Mouse (Mus musculus) limb, embryonic 14.5 days (tissue): ENCODE measurements around the gene Gpr62. TPM values are rescaled to one million over a fixed set of nuclear protein-coding genes. Genes with fewer than 3 reads are reported as not detected.

Experiments
- ATAC-seq: fragments of 200-750 bp; cut with Nextera tagmentation; 2 replicates; pipeline ENCODE4 v1.8.0; 2017; ENCODE audit warnings: low read depth, moderate number of reproducible peaks, moderate TSS enrichment; ENCODE audit not compliant: low FRiP score
- DNase-seq: peaks from one replicate; pipeline ENCODE4 v3.0.0-alpha.2; 2015; ENCODE audit warnings: low spot score
- H3K27ac ChIP-seq: fragments of 300-500 bp; sonication (generic); replicated peaks from 2 replicates; pipeline ENCODE4 v1.5.1; 2014; ENCODE audit warnings: low read depth, mild to moderate bottlenecking, low read length, moderate library complexity, mixed read lengths
- H3K27me3 ChIP-seq: fragments of 300-500 bp; sonication (generic); 2 replicates; pipeline ENCODE4 v1.6.1; 2014; ENCODE audit warnings: low read length, mixed read lengths; ENCODE audit not compliant: control insufficient read depth, insufficient read depth
- H3K36me3 ChIP-seq: fragments of 300-500 bp; sonication (generic); 2 replicates; pipeline ENCODE4 v1.6.1; 2014; ENCODE audit warnings: mild to moderate bottlenecking, low read length, moderate library complexity, mixed read lengths; ENCODE audit not compliant: control insufficient read depth, insufficient read depth
- H3K4me1 ChIP-seq: fragments of 300-500 bp; sonication (generic); 2 replicates; pipeline ENCODE4 v1.6.1; 2014; ENCODE audit warnings: antibody characterized with exemption, low read length, mixed read lengths; ENCODE audit not compliant: control insufficient read depth, insufficient read depth
- H3K4me2 ChIP-seq: fragments of 300-500 bp; sonication (generic); replicated peaks from 2 replicates; pipeline ENCODE4 v1.6.1; 2014; ENCODE audit warnings: low read depth, mild to moderate bottlenecking, low read length, moderate library complexity; ENCODE audit not compliant: severe bottlenecking
- H3K4me3 ChIP-seq: fragments of 300-500 bp; sonication (generic); replicated peaks from 2 replicates; pipeline ENCODE4 v1.5.1; 2014; ENCODE audit warnings: low read length
- H3K9ac ChIP-seq: fragments of 300-500 bp; sonication (generic); 2 replicates; pipeline ENCODE4 v1.6.1; 2014; ENCODE audit warnings: mild to moderate bottlenecking, low read depth, low read length, moderate library complexity; ENCODE audit not compliant: severe bottlenecking
- H3K9me3 ChIP-seq: fragments of 300-500 bp; sonication (generic); 2 replicates; pipeline ENCODE4 v1.6.1; 2016; ENCODE audit warnings: low read length; ENCODE audit not compliant: control insufficient read depth
- POLR2A ChIP-seq: fragments of 200-500 bp; IDR thresholded peaks from 2 replicates; pipeline ENCODE4 v1.8.0; 2012; ENCODE audit warnings: inconsistent platforms, mild to moderate bottlenecking, moderate library complexity, borderline replicate concordance; ENCODE audit not compliant: insufficient read depth, insufficient read length; ENCODE audit errors: extremely low read depth
- WGBS: fragments of 180-500 bp; shearing (Covaris S2); extraction: QIAGEN DNeasy Blood & Tissue Kit; methylation state at CpG from one replicate; pipeline ENCODE4 v1.1.7; 2014; 5-methylcytosine and 5-hydroxymethylcytosine counted together
- polyA plus RNA-seq, 2 experiments: library from polyadenylated mRNA; depleted of rRNA in 1 of 2; stranded (reverse) in 1 of 2; unstranded in 1 of 2; fragments of >200 nt; fragmentation: Nextera tagmentation in 1 of 2; extraction: Ambion mirVana in 1 of 2; gene quantifications; 2 replicates each; pipeline versions ENCODE4 v1.2.1 to v1.2.3; 2012 to 2014

Gene Gpr62
- polyA plus RNA-seq, 2 experiments: 0.47 to 0.58 TPM

- no peaks in the 10 kb centered on the region for H3K9me3 ChIP-seq
- no peak overlapping the region for H3K9ac ChIP-seq
- TF ChIP-seq POLR2A: no peak
- peaks cover under 1% of the 10 kb centered on the region; the same call in 1 of the 2 replicates for H3K4me1 ChIP-seq
- H3K4me2 ChIP-seq: no peak overlapping the region
- DNase-seq (no peak), ATAC-seq (no peak)
- peaks cover 53% of the 10 kb centered on the region for H3K36me3 ChIP-seq
- 93% methylated on average over 10 of the region's 10 CpGs for WGBS
- H3K4me3 ChIP-seq: no peak overlapping the region
- no peak overlapping the region for H3K27ac ChIP-seq
- no peaks in the 10 kb centered on the region for H3K27me3 ChIP-seq
Observed at GRCm38 (mm10) chr9:106483136-106483535, 17.4 kb upstream of the Gpr62 start.

DNA sequence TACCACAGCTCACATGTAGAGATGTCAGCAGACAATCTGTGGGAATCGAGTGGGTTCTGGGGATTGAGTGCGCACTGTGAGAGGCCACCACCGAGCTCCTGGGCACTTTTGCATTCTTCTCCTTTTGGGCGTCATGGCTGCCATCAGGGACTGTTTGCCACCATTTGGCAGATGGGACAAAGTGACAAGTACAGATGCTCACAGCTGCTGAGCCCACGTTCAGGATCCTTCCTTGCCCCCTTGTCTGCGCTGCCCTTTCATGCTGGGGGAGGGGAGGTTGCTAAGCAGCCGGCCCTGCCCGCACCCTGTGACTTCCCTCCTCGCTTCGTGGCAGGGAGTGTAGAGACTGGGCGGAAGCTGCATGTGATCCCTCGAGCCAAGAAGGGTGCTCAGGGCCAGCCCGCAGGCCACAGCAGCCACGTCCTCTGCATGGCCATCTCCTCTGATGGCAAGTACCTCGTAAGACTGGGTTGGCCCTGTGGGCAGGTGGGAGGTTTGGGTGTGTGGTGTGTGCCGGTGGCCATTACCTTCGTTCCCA, 16.9 kb upstream of the Gpr62 start:
- DNase-seq (no peak), ATAC-seq (no peak)
- Histone ChIP-seq H3K4me1 (peaks cover 5% of the 10 kb centered on the region), H3K36me3 (peaks cover 53% of the 10 kb centered on the region), H3K27ac (no peak overlapping the region), H3K9me3 (no peaks in the 10 kb centered on the region), H3K4me2 (no peak overlapping the region), H3K27me3 (no peaks in the 10 kb centered on the region), H3K9ac (no peak overlapping the region), H3K4me3 (no peak overlapping the region)
- 91% methylated on average over 17 of the region's 17 CpGs for WGBS
- TF ChIP-seq POLR2A: no peak

DNA sequence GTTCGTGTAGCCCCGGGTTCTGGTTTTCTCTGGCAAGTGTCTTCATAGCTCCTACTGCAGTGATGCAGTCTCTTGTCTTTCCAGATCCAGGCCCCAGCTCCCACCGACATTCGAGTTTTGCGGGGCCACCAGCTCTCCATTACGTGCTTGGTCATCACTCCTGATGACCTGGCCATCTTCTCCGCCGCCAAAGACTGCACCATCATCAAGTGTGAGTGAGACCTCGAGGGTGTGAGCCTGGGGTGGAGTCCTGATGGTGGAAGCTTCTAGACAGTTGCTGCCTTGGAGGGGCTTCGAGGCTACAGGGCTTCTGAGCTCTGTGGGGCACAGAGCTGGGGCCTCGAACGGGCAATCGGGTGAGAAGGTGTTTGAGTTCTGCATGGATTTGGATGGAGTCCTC, 15.9 kb upstream of the Gpr62 start:
- H3K4me2 ChIP-seq: no peak overlapping the region
- no peak for ATAC-seq
- H3K36me3 ChIP-seq: peaks cover 53% of the 10 kb centered on the region
- H3K9me3 ChIP-seq: no peaks in the 10 kb centered on the region
- DNase-seq: no peak
- no peak overlapping the region for H3K27ac ChIP-seq
- no peaks in the 10 kb centered on the region for H3K27me3 ChIP-seq
- 88% methylated on average over 13 of the region's 13 CpGs for WGBS
- H3K9ac ChIP-seq: no peak overlapping the region
- no peak for TF ChIP-seq POLR2A
- H3K4me1 ChIP-seq: peaks cover 6% of the 10 kb centered on the region
- H3K4me3 ChIP-seq: no peak overlapping the region

DNA sequence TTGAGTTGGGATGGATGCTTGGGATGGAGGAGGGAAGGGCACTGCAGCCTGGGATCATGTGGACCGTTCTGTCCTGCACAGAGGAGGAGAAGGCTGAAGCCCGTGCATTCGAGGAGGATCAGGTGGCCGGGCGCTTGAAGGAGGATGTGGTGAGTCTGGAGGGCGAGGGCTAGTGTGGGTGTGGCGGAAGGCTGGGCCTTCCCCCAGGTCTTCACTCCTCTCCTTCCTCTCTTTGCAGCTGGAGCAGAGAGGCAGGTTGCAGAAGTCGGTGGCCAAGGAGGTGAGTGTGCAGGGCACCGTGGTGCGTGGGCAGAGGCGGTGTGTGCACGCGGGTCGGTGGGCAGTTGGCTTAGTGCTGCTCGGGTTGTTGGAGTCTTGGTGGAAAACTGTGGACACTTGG, 15.3 kb upstream of the Gpr62 start:
- WGBS: 95% methylated on average over 15 of the region's 15 CpGs
- H3K9ac ChIP-seq: no peak overlapping the region
- H3K36me3 ChIP-seq: peaks cover 48% of the 10 kb centered on the region
- DNase-seq (no peak), ATAC-seq (no peak)
- no peak for TF ChIP-seq POLR2A
- H3K9me3 ChIP-seq: no peaks in the 10 kb centered on the region
- no peak overlapping the region for H3K4me2 ChIP-seq
- H3K4me1 ChIP-seq: peaks cover 11% of the 10 kb centered on the region
- H3K4me3 ChIP-seq: no peak overlapping the region
- no peaks in the 10 kb centered on the region for H3K27me3 ChIP-seq
- no peak overlapping the region for H3K27ac ChIP-seq

DNA sequence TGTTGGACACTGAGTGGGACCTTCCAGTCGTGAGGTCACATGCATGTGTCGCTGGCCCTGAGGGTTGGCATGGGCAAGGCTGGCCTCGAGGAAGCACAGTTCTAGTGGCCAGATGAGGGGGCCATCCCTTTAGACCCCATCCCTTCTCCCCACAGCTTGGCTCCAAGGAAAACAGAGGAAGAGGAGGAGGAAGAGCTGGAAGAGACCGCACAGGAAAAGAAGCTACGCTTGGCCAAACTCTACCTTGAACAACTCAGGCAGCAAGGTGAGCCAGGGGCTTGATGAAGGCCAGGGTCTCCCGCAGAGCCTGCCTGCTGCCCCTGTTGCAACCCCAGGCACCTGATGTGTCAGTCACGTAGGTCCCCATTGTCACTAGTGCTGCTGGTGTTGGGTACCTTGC, 14.8 kb upstream of the Gpr62 start:
- Histone ChIP-seq H3K27me3 (no peaks in the 10 kb centered on the region), H3K36me3 (peaks cover 45% of the 10 kb centered on the region), H3K9ac (no peak overlapping the region), H3K4me2 (no peak overlapping the region), H3K27ac (no peak overlapping the region), H3K4me1 (peaks cover 11% of the 10 kb centered on the region), H3K4me3 (no peak overlapping the region), H3K9me3 (no peaks in the 10 kb centered on the region)
- no peak for DNase-seq
- ATAC-seq: no peak
- 94% methylated on average over 7 of the region's 7 CpGs for WGBS
- TF ChIP-seq POLR2A: no peak

- 81% methylated on average over 9 of the region's 9 CpGs for WGBS
- no peak for TF ChIP-seq POLR2A
Observed at GRCm38 (mm10) chr9:106478101-106478500, 12.4 kb upstream of the Gpr62 start.

More at GRCm38 (mm10) chr9:106478101-106478500, 12.4 kb upstream of the Gpr62 start:
- no peak for ATAC-seq
- no peak overlapping the region for H3K27ac ChIP-seq
- no peak for DNase-seq
- H3K4me3 ChIP-seq: peak overlapping the region; percentile 69
- H3K4me2 ChIP-seq: peak overlapping the region; percentile 92
- peaks cover 22% of the 10 kb centered on the region for H3K36me3 ChIP-seq
- H3K4me1 ChIP-seq: peaks cover 21% of the 10 kb centered on the region
- peak overlapping the region; percentile 65 for H3K9ac ChIP-seq
- no peaks in the 10 kb centered on the region for H3K27me3 ChIP-seq
- no peaks in the 10 kb centered on the region for H3K9me3 ChIP-seq
